Mouse (Mus musculus) embryonic fibroblast, embryonic 13.5 days (primary cell): ENCODE measurements around the gene Adora3. TPM values are rescaled to one million over a fixed set of nuclear protein-coding genes. Genes with fewer than 3 reads are reported as not detected.

Experiments
- H3K27ac ChIP-seq: 2 replicates; pipeline ENCODE4 v1.5.1; 2012; ENCODE audit warnings: low read length, control low read depth, inconsistent platforms; ENCODE audit not compliant: insufficient read depth
- H3K4me1 ChIP-seq: 2 replicates; pipeline ENCODE4 v1.6.1; 2011; ENCODE audit warnings: low read length; ENCODE audit not compliant: control insufficient read depth, insufficient read depth
- H3K4me3 ChIP-seq: 2 replicates; pipeline ENCODE4 v1.5.1; 2011; ENCODE audit warnings: mild to moderate bottlenecking, control low read depth, low read length; ENCODE audit not compliant: insufficient read depth
- CTCF ChIP-seq: IDR thresholded peaks from 2 replicates; pipeline ENCODE4 v1.5.1; 2011; ENCODE audit warnings: mild to moderate bottlenecking, control low read depth, low read length, moderate library complexity, borderline replicate concordance; ENCODE audit not compliant: insufficient read depth
- POLR2A ChIP-seq: IDR thresholded peaks from 2 replicates; pipeline ENCODE4 v1.6.1; 2011; ENCODE audit warnings: low read depth, mild to moderate bottlenecking, control low read depth, low read length, moderate library complexity
- polyA plus RNA-seq: library from polyadenylated mRNA; stranded (reverse); fragments of >200 nt; gene quantifications from 2 replicates; pipeline ENCODE4 v1.2.4, GENCODE M21; 2011; ENCODE audit warnings: low read depth; ENCODE audit not compliant: missing spikeins, insufficient read length

The Adora3 gene
- polyA plus RNA-seq, 1 experiment: not detected

- no peak overlapping the region for H3K4me3 ChIP-seq
- H3K27ac ChIP-seq: no peak overlapping the region
- TF ChIP-seq CTCF: no peak
- TF ChIP-seq POLR2A: no peak
- H3K4me1 ChIP-seq: peaks cover 3% of the 10 kb centered on the region; the same call in 1 of the 2 replicates
Observed at GRCm38 (mm10) chr3:105873451-105874445, 3.1 kb downstream of the Adora3 start.

DNA sequence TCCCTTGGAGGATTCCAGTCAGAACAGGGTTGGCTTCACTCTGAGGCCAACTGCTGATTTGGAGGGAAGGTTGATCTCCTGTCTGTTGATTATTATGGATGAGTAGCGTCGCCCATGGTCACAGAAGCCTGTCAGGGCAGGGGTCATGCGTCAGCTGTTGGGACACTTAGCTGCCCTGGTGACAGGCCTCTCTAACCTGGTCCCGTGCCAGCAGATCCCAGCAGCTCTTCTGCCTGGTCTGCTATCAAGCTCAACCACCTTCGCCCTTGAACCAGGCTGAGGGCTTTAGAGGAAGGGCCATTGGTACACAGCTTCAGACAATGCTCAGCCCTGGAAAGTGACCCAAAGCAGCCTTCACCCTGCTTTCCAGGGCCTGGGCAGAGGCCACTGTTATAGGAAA, 5.4 kb downstream of the Adora3 start:
- no peak for TF ChIP-seq CTCF
- no peak for TF ChIP-seq POLR2A

GRCm38 (mm10) chr3:105877252-105877803, 6.7 kb downstream of the Adora3 start:
- TF ChIP-seq POLR2A (no peak), CTCF (no peak)
- Histone ChIP-seq H3K27ac (no peak overlapping the region), H3K4me1 (peaks cover 1% of the 10 kb centered on the region; the same call in 1 of the 2 replicates), H3K4me3 (no peak overlapping the region)

More for the DNA sequence above, 5.4 kb downstream of the Adora3 start:
- Histone ChIP-seq H3K27ac (no peak overlapping the region), H3K4me1 (peaks cover 3% of the 10 kb centered on the region; the same call in 1 of the 2 replicates), H3K4me3 (no peak overlapping the region)

GRCm38 (mm10) chr3:105877919-105878318, 7.3 kb downstream of the Adora3 start:
- Histone ChIP-seq H3K27ac (no peak overlapping the region), H3K4me3 (no peak overlapping the region), H3K4me1 (no peaks in the 10 kb centered on the region)
- no peak for TF ChIP-seq CTCF
- no peak for TF ChIP-seq POLR2A

DNA sequence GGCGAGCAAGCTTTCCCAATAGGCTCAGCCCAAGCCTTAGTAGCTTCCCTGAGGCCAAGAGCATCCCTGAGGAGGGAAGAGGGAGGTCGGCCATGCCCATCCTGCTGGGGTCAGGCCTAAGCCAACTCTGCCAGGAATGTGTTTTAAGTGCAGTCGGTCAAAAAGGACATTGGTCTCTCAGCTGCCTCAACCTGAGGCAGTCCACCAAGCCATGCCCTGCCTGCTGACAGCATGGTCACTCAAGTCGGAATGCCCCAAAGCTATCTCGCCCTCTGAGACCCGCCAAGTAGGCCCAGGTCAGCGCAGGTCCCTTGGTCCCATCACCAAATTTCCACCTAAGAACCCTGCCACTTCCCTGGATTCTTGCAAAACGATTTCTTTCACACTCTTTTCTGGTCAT, 8.1 kb downstream of the Adora3 start:
- H3K4me1 ChIP-seq: no peaks in the 10 kb centered on the region
- TF ChIP-seq POLR2A (no peak), CTCF (no peak)

DNA sequence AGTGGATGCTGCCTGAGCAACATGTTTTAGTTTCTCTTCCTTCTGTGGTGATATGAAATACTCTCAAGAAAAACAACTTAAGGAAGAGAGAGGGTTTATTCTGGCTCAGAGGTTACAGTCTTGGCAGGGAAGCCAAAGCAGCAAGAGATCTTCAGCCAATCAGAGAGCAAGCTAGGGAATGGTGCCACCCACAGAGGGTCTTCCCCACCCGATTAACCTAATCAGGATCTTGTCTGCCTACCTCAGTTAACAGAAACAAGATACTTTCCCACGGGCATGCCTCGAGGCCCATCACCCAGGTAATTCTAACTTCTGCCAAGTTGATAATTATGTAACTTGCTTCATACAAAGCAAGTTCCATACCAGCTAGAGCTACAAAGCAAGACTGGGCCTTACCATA, 9.8 kb downstream of the Adora3 start:
- no peak overlapping the region for H3K4me3 ChIP-seq
- TF ChIP-seq POLR2A (no peak), CTCF (no peak)
- no peaks in the 10 kb centered on the region for H3K4me1 ChIP-seq
- no peak overlapping the region for H3K27ac ChIP-seq

More for the DNA sequence above, 8.1 kb downstream of the Adora3 start:
- no peak overlapping the region for H3K27ac ChIP-seq
- no peak overlapping the region for H3K4me3 ChIP-seq

DNA sequence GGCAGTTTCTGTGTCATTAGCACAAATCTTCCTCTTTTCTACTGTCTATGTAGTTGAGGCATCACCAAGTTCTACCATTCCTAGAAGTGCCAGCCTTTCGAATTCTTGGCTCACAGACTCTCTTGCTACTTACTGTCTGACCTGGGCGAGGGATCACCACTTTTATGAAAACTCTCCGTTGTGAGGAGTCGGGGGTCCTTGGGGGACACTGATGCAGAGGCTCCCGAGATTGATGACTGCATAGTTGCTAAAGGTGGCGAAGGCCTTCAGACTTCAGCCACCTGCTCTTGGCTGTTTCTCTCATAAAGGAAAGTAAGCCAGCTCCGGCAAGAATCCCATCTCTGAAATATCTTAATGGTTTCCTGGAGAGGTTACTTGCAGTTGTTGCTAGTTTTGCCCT, 11.4 kb downstream of the Adora3 start:
- TF ChIP-seq POLR2A (no peak), CTCF (no peak)
- no peaks in the 10 kb centered on the region for H3K4me1 ChIP-seq
- H3K4me3 ChIP-seq: no peak overlapping the region
- no peak overlapping the region for H3K27ac ChIP-seq

DNA sequence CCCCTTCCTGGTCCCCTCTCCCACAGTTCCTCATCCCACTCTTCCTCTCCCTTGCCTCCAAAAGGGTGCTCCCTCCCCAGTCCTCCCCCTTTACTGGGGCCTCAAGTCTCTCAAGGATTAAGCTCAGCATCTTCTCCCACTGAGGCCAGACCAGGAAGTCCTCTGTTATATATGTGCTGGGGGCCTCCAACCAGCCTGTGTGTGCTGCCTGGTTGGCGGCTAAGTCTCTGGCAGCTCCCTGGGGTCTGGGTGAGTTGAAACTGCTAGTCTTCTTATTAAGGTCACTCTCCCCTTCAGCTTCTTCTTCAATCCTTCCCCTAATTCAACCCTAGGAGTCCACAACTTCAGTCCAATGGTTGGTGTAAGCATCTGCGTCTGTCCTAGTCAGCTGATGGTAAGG, 12.5 kb downstream of the Adora3 start:
- Histone ChIP-seq H3K27ac (no peak overlapping the region), H3K4me1 (no peaks in the 10 kb centered on the region)

DNA sequence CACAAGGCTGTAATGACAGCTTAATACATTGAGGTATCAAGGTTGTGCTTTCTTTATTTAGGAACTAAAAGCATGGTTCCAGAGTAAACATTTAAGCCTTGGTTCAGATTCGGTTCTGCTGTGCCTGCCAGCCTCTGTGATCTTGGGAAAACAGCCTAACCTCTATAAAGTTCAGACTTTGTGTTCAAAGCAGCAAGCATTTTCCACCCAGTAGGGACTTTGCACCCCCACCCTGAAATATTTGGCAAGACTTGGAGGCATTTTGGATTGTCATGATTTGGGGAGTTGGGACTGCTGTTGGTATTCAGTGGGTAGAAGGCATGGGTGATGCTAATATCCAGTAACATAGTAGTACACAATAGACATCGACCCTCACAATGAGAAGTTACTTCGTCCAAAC, 18.3 kb downstream of the Adora3 start:
- no peak overlapping the region for H3K4me3 ChIP-seq
- TF ChIP-seq POLR2A (no peak), CTCF (no peak)
- H3K4me1 ChIP-seq: peaks cover 6% of the 10 kb centered on the region
- H3K27ac ChIP-seq: no peak overlapping the region

More for the DNA sequence above, 12.5 kb downstream of the Adora3 start:
- no peak overlapping the region for H3K4me3 ChIP-seq
- TF ChIP-seq POLR2A (no peak), CTCF (no peak)

DNA sequence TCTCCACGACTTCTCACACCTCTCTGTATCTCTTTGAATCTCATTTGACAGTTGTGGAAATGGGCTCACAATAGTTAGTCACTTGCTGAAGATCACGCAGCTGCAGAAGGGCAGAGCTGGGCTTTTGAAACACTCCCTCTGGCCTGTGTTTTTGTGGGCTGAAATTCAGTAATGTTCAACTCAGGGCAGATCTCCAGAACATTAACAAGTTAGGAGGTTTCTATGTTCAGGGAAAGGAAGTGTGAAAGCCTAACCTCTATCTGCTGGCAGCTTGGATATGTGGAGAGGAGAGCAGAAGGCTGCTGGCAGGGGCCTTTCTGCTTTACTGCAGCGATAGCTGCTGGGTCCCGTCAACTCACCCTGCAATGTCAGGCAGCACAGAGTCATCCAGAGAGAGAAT, 19.6 kb downstream of the Adora3 start:
- H3K4me3 ChIP-seq: no peak overlapping the region
- H3K4me1 ChIP-seq: peaks cover 12% of the 10 kb centered on the region
- TF ChIP-seq POLR2A (no peak), CTCF (no peak)
- no peak overlapping the region for H3K27ac ChIP-seq
